Mouse (Mus musculus) heart, adult 11 months (tissue): ENCODE results near the gene Nup62.

Experiments
- DNase-seq: peaks from one replicate; pipeline ENCODE4 v3.0.0; 2022

Nup62 gene

GRCm38 (mm10) chr7:44849416-44850111 lies 33.7 kb downstream of the Nup62 start:
- peak; percentile 99 for DNase-seq

GRCm38 (mm10) chr7:44850146-44850545 lies 34.3 kb downstream of the Nup62 start:
- peak; percentile 98 for DNase-seq

GRCm38 (mm10) chr7:44850789-44851624 lies 35.1 kb downstream of the Nup62 start:
- peak; percentile 95 for DNase-seq

GRCm38 (mm10) chr7:44851625-44852234 lies 35.8 kb downstream of the Nup62 start:
- no peak for DNase-seq

GRCm38 (mm10) chr7:44852259-44853027 lies 36.6 kb downstream of the Nup62 start:
- DNase-seq, result peak; percentile 95

GRCm38 (mm10) chr7:44853065-44853464 lies 37.2 kb downstream of the Nup62 start:
- peak; percentile 94 for DNase-seq

- peak; percentile 96 for DNase-seq
These were observed 37.9 kb downstream of the Nup62 start for GRCm38 (mm10) chr7:44853596-44854355.

GRCm38 (mm10) chr7:44854356-44855031 lies 38.6 kb downstream of the Nup62 start:
- peak; percentile 99 for DNase-seq

- DNase-seq, result no peak
These were observed 39.1 kb downstream of the Nup62 start for GRCm38 (mm10) chr7:44855036-44855435.

GRCm38 (mm10) chr7:44856265-44856916 lies 40.5 kb downstream of the Nup62 start:
- no peak for DNase-seq

GRCm38 (mm10) chr7:44857042-44857552 lies 41.2 kb downstream of the Nup62 start, which contains the start of gene Pnkp:
TSS of gene Pnkp (plus strand) at chr7:44857139.
- DNase-seq, result peak; percentile 99

- peak; percentile 96 for DNase-seq
These were observed 42.0 kb downstream of the Nup62 start for GRCm38 (mm10) chr7:44857905-44858304.

GRCm38 (mm10) chr7:44859896-44860295 lies 44.0 kb downstream of the Nup62 start:
- no peak for DNase-seq

GRCm38 (mm10) chr7:44860576-44861428 lies 44.9 kb downstream of the Nup62 start:
- peak; percentile 96 for DNase-seq

- no peak for DNase-seq
These were observed 45.5 kb downstream of the Nup62 start for GRCm38 (mm10) chr7:44861429-44861816.

- DNase-seq, result no peak
These were observed 46.5 kb downstream of the Nup62 start for GRCm38 (mm10) chr7:44862434-44862833.

GRCm38 (mm10) chr7:44863210-44863609 lies 47.3 kb downstream of the Nup62 start:
- no peak for DNase-seq

- DNase-seq, result peak; percentile 94
These were observed 48.1 kb downstream of the Nup62 start for GRCm38 (mm10) chr7:44863982-44864494.
